ENCODE assay signal across 24 mouse cellular contexts in the genomic region with DNA sequence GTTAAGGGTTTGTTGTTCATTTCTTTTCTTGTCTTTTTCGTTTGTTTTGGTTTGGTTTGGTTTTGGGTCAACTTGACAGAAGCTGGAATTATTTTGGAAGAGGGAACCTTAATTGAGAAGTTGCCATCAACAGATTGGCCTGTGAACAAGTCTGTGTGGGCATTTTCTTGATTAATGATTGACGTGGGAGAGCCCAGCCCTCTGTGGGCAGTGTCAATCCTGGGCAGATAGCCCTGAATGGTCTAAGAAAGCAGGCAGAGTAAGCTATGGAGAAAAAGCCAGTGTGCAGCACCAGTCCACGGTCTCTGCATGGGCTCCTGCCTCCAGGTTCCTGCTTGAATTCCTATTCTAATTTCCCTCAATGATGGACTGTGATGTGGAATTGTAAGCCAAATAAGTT.
DNase-seq lines count a peak whose midpoint lies in the region; ATAC-seq lines count a peak whose summit lies in the region.
"Had no signal": no experiment of that assay in that cellular context is flagged by ENCODE, and none has a peak within 500 bp of the region (broad histone marks: within the 10 kb centered on the region; RNA-seq: fewer than 3 reads in every experiment).

No protein-coding gene starts in this region.

- intact Hi-C loops in heart, postnatal 36 days (cut with DNase I): loop anchor here (10.0 kb wide), 1 partner anchor 489 kb away; no protein-coding TSS in a partner anchor

- WGBS in neural tube, embryonic 15.5 days: 80% methylated on average over 3 of the region's 3 CpGs

- H3K4me3 ChIP-seq in neural tube, embryonic 15.5 days (replicated peaks): no peak overlapping the region
- H3K4me3 ChIP-seq: embryonic facial prominence, embryonic 15.5 days; erythroblast, embryonic 14.5 days; forebrain, embryonic 15.5 days; heart, adult 2 months; heart, embryonic 15.5 days; hindbrain, embryonic 10.5 days had no signal

- peak; percentile 83 for DNase-seq in heart, adult 11 months
- DNase-seq in heart, postnatal 36 days: no peak
- DNase-seq in ovary, postnatal 36 days (ENCODE audit: low spot score): peak; percentile 4
- no peak for DNase-seq in ovary, postnatal 10 days (ENCODE audit: low spot score)
- DNase-seq in kidney, postnatal 25 days: peak; percentile 33 to 54
- DNase-seq: adrenal gland, postnatal 10 days; B cell, adult 2 months; cerebellum, adult 11 months; cerebellum, adult 8-10 months; cerebellum, postnatal 14 days; embryo, embryonic 11 days; gastrocnemius, postnatal 36 days; heart, adult 2 months; heart, postnatal 14 days had no signal

- H3K9ac ChIP-seq in neural tube, embryonic 15.5 days (replicated peaks): no peak overlapping the region
- H3K9ac ChIP-seq: embryonic facial prominence, embryonic 15.5 days; forebrain, embryonic 15.5 days; heart, embryonic 15.5 days had no signal

- H3K4me1 ChIP-seq in neural tube, embryonic 15.5 days: 0 out of 2 replicates have a peak, but pooled peaks cover 3% of the 10 kb centered on the region
- H3K4me1 ChIP-seq: hindbrain, embryonic 10.5 days had no signal

- no peaks in the 10 kb centered on the region for H3K36me3 ChIP-seq in neural tube, embryonic 15.5 days
- H3K36me3 ChIP-seq: embryonic facial prominence, embryonic 15.5 days; forebrain, embryonic 15.5 days; G1E; heart, embryonic 15.5 days; hindbrain, embryonic 10.5 days had no signal

- no peak overlapping the region for H3K27ac ChIP-seq in neural tube, embryonic 15.5 days (replicated peaks)
- H3K27ac ChIP-seq: embryonic facial prominence, embryonic 15.5 days; forebrain, embryonic 15.5 days; heart, adult 2 months; heart, embryonic 15.5 days; hindbrain, embryonic 10.5 days had no signal

- no peaks in the 10 kb centered on the region for H3K9me3 ChIP-seq in neural tube, embryonic 15.5 days (replicated peaks)
- H3K9me3 ChIP-seq: embryonic facial prominence, embryonic 15.5 days; forebrain, embryonic 15.5 days; G1E; heart, embryonic 15.5 days; hindbrain, embryonic 10.5 days had no signal

- no peak overlapping the region for H3K4me2 ChIP-seq in neural tube, embryonic 15.5 days
- H3K4me2 ChIP-seq: embryonic facial prominence, embryonic 15.5 days; forebrain, embryonic 15.5 days; heart, embryonic 11.5 days; heart, embryonic 15.5 days had no signal

- H3K27me3 ChIP-seq in neural tube, embryonic 15.5 days (replicated peaks): no peaks in the 10 kb centered on the region
- H3K27me3 ChIP-seq: embryonic facial prominence, embryonic 15.5 days; forebrain, embryonic 15.5 days; heart, embryonic 15.5 days had no signal

- no peak for ATAC-seq in megakaryocyte, adult 5-6 weeks (ENCODE audit: poor library complexity, severe bottlenecking)
- no peak for ATAC-seq in neural tube, embryonic 15.5 days (ENCODE audit: low FRiP score)
- ATAC-seq: CD4-positive, CD25-positive, alpha-beta regulatory T cell, adult 4 months; forebrain, embryonic 15.5 days had no signal

Comparison
In these comparisons a context has a peak if more than half of its experiments do, and no peak if none do; other contexts are left out.
1. DNase-seq: peak in heart, adult 11 months (single experiment), ovary, postnatal 36 days (single experiment) and kidney, postnatal 25 days (2 of 2); none in heart, postnatal 36 days (0 of 2) and ovary, postnatal 10 days (single experiment).